Mouse (Mus musculus): ENCODE data around the gene Rinl. TPM values are rescaled to one million over a fixed set of nuclear protein-coding genes. Genes with fewer than 3 reads are reported as not detected.
A peak's percentile ranks its signal among the peaks of the same experiment; 100 is the strongest.

The Rinl gene
- total RNA-seq, 1 experiment: 17.2 TPM

DNA sequence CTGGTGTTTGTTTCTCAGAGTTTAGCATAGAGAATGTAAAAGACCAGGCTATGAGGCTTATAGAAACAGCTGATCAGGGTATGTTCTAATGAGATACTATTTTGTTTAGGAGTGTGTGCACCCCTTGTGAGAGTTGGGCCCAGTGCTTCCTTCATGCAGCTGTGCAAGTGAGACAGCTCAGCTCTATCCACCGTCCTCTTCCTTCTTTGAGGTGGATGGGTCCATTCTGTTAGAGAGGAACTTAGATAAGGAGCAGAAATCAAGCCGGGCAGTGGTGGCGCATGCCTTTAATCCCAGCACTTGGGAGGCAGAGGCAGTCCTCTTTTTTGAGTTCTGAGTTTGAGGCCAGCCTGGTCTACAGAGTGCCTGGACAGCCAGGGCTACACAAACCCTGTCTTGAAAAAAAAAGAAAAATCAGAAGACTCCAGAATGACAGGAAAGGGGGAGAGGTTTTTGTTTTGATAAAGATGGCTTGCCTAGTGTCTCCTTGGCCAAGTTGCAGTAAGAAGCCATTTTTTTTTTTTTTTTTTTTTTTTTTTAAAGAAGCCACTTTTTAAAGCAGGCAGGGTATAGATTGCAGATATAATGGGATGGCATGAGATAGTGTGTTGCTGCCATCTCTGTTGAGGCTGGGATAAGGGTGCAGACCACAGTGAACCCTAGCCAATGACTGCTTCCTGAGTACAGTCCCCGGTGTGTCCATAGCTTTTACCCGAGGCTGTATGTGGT is 25.7 kb downstream of the Rinl start:
- Histone ChIP-seq H3K36me3 (ENCODE audit: control insufficient read depth, insufficient read depth, low read length, poor library complexity, severe bottlenecking) (peaks cover 72% of the 10 kb centered on the region), H3K9ac (ENCODE audit: insufficient read depth, low read depth, low read length, poor library complexity, severe bottlenecking) (peak overlapping the region; percentile 0; the same call in 1 of the 2 replicates), H3K4me3 (ENCODE audit: insufficient read depth in 1 of 2, low read depth in 1 of 2, low read length in 2 of 2, poor library complexity in 1 of 2, severe bottlenecking in 1 of 2) (no peak overlapping the region), H3K27ac (ENCODE audit: insufficient read depth, low read depth, low read length, poor library complexity, severe bottlenecking) (no peak overlapping the region), H3K9me3 (ENCODE audit: control insufficient read depth, insufficient read depth, low read depth, low read length) (no peaks in the 10 kb centered on the region), H3K4me1 (ENCODE audit: control insufficient read depth in 2 of 2, insufficient read depth in 2 of 2, low read length in 2 of 2, poor library complexity in 1 of 2) (peaks cover 1 to 21% of the 10 kb centered on the region in 2 experiments; a peak in 3 of 4 replicates)
- no peak for TF ChIP-seq MAFK (IDR thresholded peaks at IDR 0.05; ENCODE audit: insufficient read depth, low read depth, low read length)
- TF ChIP-seq CHD2 (IDR thresholded peaks at IDR 0.05; ENCODE audit: low read depth, low read length): no peak
- TF ChIP-seq HCFC1 (IDR thresholded peaks at IDR 0.05; ENCODE audit: borderline replicate concordance, insufficient read depth, low read length): no peak
- peak; percentile 19; the same call in 1 of the 2 replicates for TF ChIP-seq ZNF384 (IDR thresholded peaks at IDR 0.05; ENCODE audit: low read depth, low read length)
- no peak for TF ChIP-seq ZC3H11A (IDR thresholded peaks at IDR 0.05; ENCODE audit: borderline replicate concordance, low read depth, low read length)
- in situ Hi-C loops (cut with MboI; ENCODE audit: low sequenced_read_pairs in 2 of 2, unreplicated experiment in 2 of 2): no loop called here
- no peak for DNase-seq (ENCODE audit: low read depth, low spot score)

DNA sequence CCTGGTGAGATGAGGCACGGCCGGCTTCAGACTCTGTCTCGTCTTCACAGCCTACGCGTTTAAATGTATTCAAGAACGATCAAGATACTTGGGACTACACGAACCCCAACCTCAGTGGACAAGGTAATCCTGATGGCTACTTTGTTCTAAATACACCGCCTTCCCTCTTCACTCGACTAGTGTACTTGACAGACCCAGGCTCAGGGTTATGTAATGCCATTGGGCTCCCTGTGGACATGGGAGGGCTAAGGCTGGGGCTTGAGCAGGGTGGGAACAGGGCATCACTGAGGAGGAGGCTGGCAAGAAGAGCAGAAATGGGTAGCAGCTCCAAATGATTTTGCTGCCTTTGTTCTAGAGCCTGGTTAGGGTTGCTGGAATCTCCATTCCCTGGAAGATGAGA is 26.5 kb downstream of the Rinl start:
- Histone ChIP-seq H3K4me1 (ENCODE audit: control insufficient read depth in 2 of 2, insufficient read depth in 2 of 2, low read length in 2 of 2, poor library complexity in 1 of 2) (peaks cover 1 to 22% of the 10 kb centered on the region in 2 experiments; a peak in 3 of 4 replicates), H3K4me3 (ENCODE audit: insufficient read depth in 1 of 2, low read depth in 1 of 2, low read length in 2 of 2, poor library complexity in 1 of 2, severe bottlenecking in 1 of 2) (no peak overlapping the region), H3K36me3 (ENCODE audit: control insufficient read depth, insufficient read depth, low read length, poor library complexity, severe bottlenecking) (peaks cover 79% of the 10 kb centered on the region), H3K27ac (ENCODE audit: insufficient read depth, low read depth, low read length, poor library complexity, severe bottlenecking) (no peak overlapping the region), H3K9ac (ENCODE audit: insufficient read depth, low read depth, low read length, poor library complexity, severe bottlenecking) (0 out of 2 replicates have a peak overlapping the region, but pooled peaks have one; percentile 0), H3K9me3 (ENCODE audit: control insufficient read depth, insufficient read depth, low read depth, low read length) (no peaks in the 10 kb centered on the region)
- TF ChIP-seq MAFK (IDR thresholded peaks at IDR 0.05; ENCODE audit: insufficient read depth, low read depth, low read length) (no peak), HCFC1 (IDR thresholded peaks at IDR 0.05; ENCODE audit: borderline replicate concordance, insufficient read depth, low read length) (no peak), CHD2 (IDR thresholded peaks at IDR 0.05; ENCODE audit: low read depth, low read length) (no peak), ZC3H11A (IDR thresholded peaks at IDR 0.05; ENCODE audit: borderline replicate concordance, low read depth, low read length) (no peak), ZNF384 (IDR thresholded peaks at IDR 0.05; ENCODE audit: low read depth, low read length) (no peak)
- DNase-seq (ENCODE audit: low read depth, low spot score): no peak
- in situ Hi-C loops (cut with MboI; ENCODE audit: low sequenced_read_pairs in 2 of 2, unreplicated experiment in 2 of 2): no loop called here

DNA sequence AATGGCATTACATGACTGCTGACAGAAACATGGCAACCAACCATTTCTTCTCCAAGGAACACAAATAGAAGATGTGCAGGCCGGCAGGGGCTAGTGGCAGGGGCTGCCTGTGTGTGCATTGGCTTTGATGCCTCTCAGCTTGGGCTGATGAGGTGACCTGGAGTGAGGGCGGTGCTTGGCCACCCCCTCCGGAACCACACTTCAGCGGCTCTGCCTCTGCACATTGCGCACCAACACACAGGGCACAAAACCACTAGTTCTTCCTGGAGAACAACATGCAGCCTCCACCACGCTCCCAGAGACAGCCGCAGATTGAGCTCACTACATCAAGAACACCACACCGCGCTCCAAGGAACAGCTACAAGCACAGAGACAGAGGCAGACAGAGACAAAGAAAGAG is 27.4 kb downstream of the Rinl start:
- no peak overlapping the region; the same call in 1 of the 2 replicates for H3K9ac ChIP-seq (ENCODE audit: insufficient read depth, low read depth, low read length, poor library complexity, severe bottlenecking)
- peaks cover 1 to 30% of the 10 kb centered on the region in 2 experiments; a peak in 3 of 4 replicates for H3K4me1 ChIP-seq (ENCODE audit: control insufficient read depth in 2 of 2, insufficient read depth in 2 of 2, low read length in 2 of 2, poor library complexity in 1 of 2)

GRCm38 (mm10) chr7:28816920-28817319 is 28.2 kb downstream of the Rinl start:
- H3K4me1 ChIP-seq (ENCODE audit: control insufficient read depth in 2 of 2, insufficient read depth in 2 of 2, low read length in 2 of 2, poor library complexity in 1 of 2): peaks cover 1 to 33% of the 10 kb centered on the region in 2 experiments; a peak in 3 of 4 replicates
- TF ChIP-seq MAFK (IDR thresholded peaks at IDR 0.05; ENCODE audit: insufficient read depth, low read depth, low read length): no peak
- no peak for TF ChIP-seq HCFC1 (IDR thresholded peaks at IDR 0.05; ENCODE audit: borderline replicate concordance, insufficient read depth, low read length)
- no peak for TF ChIP-seq ZNF384 (IDR thresholded peaks at IDR 0.05; ENCODE audit: low read depth, low read length)
- TF ChIP-seq CHD2 (IDR thresholded peaks at IDR 0.05; ENCODE audit: low read depth, low read length): no peak
- TF ChIP-seq ZC3H11A (IDR thresholded peaks at IDR 0.05; ENCODE audit: borderline replicate concordance, low read depth, low read length): no peak
- no peak for DNase-seq (ENCODE audit: low read depth, low spot score)
- H3K9ac ChIP-seq (ENCODE audit: insufficient read depth, low read depth, low read length, poor library complexity, severe bottlenecking): 0 out of 2 replicates have a peak overlapping the region, but pooled peaks have one; percentile 8
- H3K36me3 ChIP-seq (ENCODE audit: control insufficient read depth, insufficient read depth, low read length, poor library complexity, severe bottlenecking): peaks cover 93% of the 10 kb centered on the region
- no peaks in the 10 kb centered on the region for H3K9me3 ChIP-seq (ENCODE audit: control insufficient read depth, insufficient read depth, low read depth, low read length)
- peak overlapping the region in 1 of 2 experiments; percentile 20; a peak in 1 of 4 replicates for H3K4me3 ChIP-seq (ENCODE audit: insufficient read depth in 1 of 2, low read depth in 1 of 2, low read length in 2 of 2, poor library complexity in 1 of 2, severe bottlenecking in 1 of 2)
- in situ Hi-C loops (cut with MboI; ENCODE audit: low sequenced_read_pairs in 2 of 2, unreplicated experiment in 2 of 2): no loop called here
- no peak overlapping the region for H3K27ac ChIP-seq (ENCODE audit: insufficient read depth, low read depth, low read length, poor library complexity, severe bottlenecking)

More for the DNA sequence above, 27.4 kb downstream of the Rinl start:
- TF ChIP-seq HCFC1 (IDR thresholded peaks at IDR 0.05; ENCODE audit: borderline replicate concordance, insufficient read depth, low read length) (no peak), ZC3H11A (IDR thresholded peaks at IDR 0.05; ENCODE audit: borderline replicate concordance, low read depth, low read length) (no peak)
- Histone ChIP-seq H3K36me3 (ENCODE audit: control insufficient read depth, insufficient read depth, low read length, poor library complexity, severe bottlenecking) (peaks cover 88% of the 10 kb centered on the region), H3K4me3 (ENCODE audit: insufficient read depth in 1 of 2, low read depth in 1 of 2, low read length in 2 of 2, poor library complexity in 1 of 2, severe bottlenecking in 1 of 2) (peak overlapping the region in 1 of 2 experiments; percentile 0; a peak in 1 of 4 replicates), H3K9me3 (ENCODE audit: control insufficient read depth, insufficient read depth, low read depth, low read length) (no peaks in the 10 kb centered on the region), H3K27ac (ENCODE audit: insufficient read depth, low read depth, low read length, poor library complexity, severe bottlenecking) (no peak overlapping the region)
- in situ Hi-C loops (cut with MboI; ENCODE audit: low sequenced_read_pairs in 2 of 2, unreplicated experiment in 2 of 2): no loop called here
- no peak for DNase-seq (ENCODE audit: low read depth, low spot score)
